Mouse (Mus musculus): ENCODE data around the gene Alb. TPM values are rescaled to one million over a fixed set of nuclear protein-coding genes. Genes with fewer than 3 reads are reported as not detected.
A peak's percentile ranks its signal among the peaks of the same experiment; 100 is the strongest.

Alb gene
- total and polyA plus RNA-seq, 2 experiments from 2014 or later = 0.07 to 0.11 TPM

GRCm38 (mm10) chr5:90467245-90467644 lies 6.5 kb downstream of the Alb start:
- Histone ChIP-seq H3K27ac (ENCODE audit: low read depth, low read length) (no peak overlapping the region), H3K36me3 (ENCODE audit: insufficient read depth, low read length) (no peaks in the 10 kb centered on the region), H3K27me3 (ENCODE audit: insufficient read depth, low read length) (no peaks in the 10 kb centered on the region), H3K4me1 (ENCODE audit: insufficient read depth, low read length) (no peaks in the 10 kb centered on the region), H3K9ac (replicated peaks; ENCODE audit: low read length, poor library complexity, severe bottlenecking) (no peak overlapping the region), H3K4me2 (ENCODE audit: low read depth, low read length, poor library complexity, severe bottlenecking) (no peak overlapping the region), H3K4me3 (ENCODE audit: low read depth, low read length) (no peak overlapping the region), H3K9me3 (ENCODE audit: low read length) (no peaks in the 10 kb centered on the region)
- 15% methylated on average over 6 of the region's 6 CpGs for WGBS
- DNase-seq (ENCODE audit: low spot score) = peak; percentile 27
- TF ChIP-seq CTCF (IDR thresholded peaks at IDR 0.05) = no peak
- no peak for ATAC-seq (ENCODE audit: low FRiP score)

DNA sequence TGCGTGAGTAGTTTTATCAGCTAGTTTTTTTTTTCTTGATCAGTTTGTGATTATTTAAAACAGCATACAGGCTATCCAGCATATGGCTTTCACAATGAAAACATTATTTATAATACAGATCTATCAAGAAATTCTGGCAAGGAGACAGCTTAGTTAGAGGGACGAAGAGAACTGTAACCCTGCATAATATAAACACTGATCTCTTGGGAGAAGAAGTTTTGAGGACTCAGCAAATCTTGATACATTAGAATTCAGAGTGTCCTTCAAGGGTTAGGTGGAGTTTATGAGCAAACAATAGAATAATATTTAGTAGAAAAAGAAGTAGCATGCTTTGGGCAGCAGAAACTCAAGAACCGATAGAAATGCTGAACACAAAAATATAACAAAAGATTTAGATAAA lies 10.1 kb downstream of the Alb start:
- H3K36me3 ChIP-seq (ENCODE audit: insufficient read depth, low read length) = no peaks in the 10 kb centered on the region
- H3K4me3 ChIP-seq (ENCODE audit: low read depth, low read length) = no peak overlapping the region
- H3K4me1 ChIP-seq (ENCODE audit: insufficient read depth, low read length) = no peaks in the 10 kb centered on the region
- no peak overlapping the region for H3K4me2 ChIP-seq (ENCODE audit: low read depth, low read length, poor library complexity, severe bottlenecking)
- DNase-seq (ENCODE audit: low spot score) (no peak), ATAC-seq (ENCODE audit: low FRiP score) (no peak)
- no peak for TF ChIP-seq CTCF (IDR thresholded peaks at IDR 0.05)
- H3K9ac ChIP-seq (replicated peaks; ENCODE audit: low read length, poor library complexity, severe bottlenecking) = no peak overlapping the region
- WGBS = 92% methylated on average over 3 of the region's 3 CpGs
- H3K27me3 ChIP-seq (ENCODE audit: insufficient read depth, low read length) = no peaks in the 10 kb centered on the region
- H3K27ac ChIP-seq (ENCODE audit: low read depth, low read length) = no peak overlapping the region
- H3K9me3 ChIP-seq (ENCODE audit: low read length) = no peaks in the 10 kb centered on the region

DNA sequence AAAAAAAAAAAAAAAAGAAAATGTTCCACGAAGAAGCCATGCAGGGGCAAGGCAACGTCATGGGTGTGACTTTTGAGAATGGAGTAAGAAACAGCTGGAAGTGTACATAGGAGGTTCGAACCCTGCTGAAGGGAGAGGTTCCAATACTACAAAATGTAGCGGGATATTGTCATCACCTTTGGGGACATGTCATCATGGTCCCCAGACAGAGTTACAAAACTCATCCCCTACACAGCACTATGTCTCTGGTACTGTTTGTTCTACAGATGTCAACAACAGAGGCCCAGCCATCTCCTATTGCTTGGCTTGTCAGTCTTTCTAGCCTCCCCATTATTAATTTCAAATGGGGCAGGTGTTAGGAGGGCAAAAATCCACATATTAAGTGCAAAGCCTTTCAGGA lies 13.2 kb downstream of the Alb start:
- Histone ChIP-seq H3K9ac (replicated peaks; ENCODE audit: low read length, poor library complexity, severe bottlenecking) (no peak overlapping the region), H3K4me1 (ENCODE audit: insufficient read depth, low read length) (no peaks in the 10 kb centered on the region), H3K27ac (ENCODE audit: low read depth, low read length) (no peak overlapping the region), H3K27me3 (ENCODE audit: insufficient read depth, low read length) (no peaks in the 10 kb centered on the region), H3K4me2 (ENCODE audit: low read depth, low read length, poor library complexity, severe bottlenecking) (no peak overlapping the region), H3K4me3 (ENCODE audit: low read depth, low read length) (no peak overlapping the region), H3K9me3 (ENCODE audit: low read length) (no peaks in the 10 kb centered on the region), H3K36me3 (ENCODE audit: insufficient read depth, low read length) (no peaks in the 10 kb centered on the region)
- WGBS = 90% methylated on average over 4 of the region's 4 CpGs
- TF ChIP-seq CTCF (IDR thresholded peaks at IDR 0.05) = no peak
- ATAC-seq (ENCODE audit: low FRiP score) (no peak), DNase-seq (ENCODE audit: low spot score) (no peak)

DNA sequence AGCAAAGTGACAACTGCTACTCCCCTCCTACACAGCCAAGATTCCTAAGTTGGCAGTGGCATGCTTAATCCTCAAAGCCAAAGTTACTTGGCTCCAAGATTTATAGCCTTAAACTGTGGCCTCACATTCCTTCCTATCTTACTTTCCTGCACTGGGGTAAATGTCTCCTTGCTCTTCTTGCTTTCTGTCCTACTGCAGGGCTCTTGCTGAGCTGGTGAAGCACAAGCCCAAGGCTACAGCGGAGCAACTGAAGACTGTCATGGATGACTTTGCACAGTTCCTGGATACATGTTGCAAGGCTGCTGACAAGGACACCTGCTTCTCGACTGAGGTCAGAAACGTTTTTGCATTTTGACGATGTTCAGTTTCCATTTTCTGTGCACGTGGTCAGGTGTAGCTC lies 13.7 kb downstream of the Alb start:
- Histone ChIP-seq H3K4me3 (ENCODE audit: low read depth, low read length) (no peak overlapping the region), H3K36me3 (ENCODE audit: insufficient read depth, low read length) (no peaks in the 10 kb centered on the region), H3K4me1 (ENCODE audit: insufficient read depth, low read length) (no peaks in the 10 kb centered on the region), H3K4me2 (ENCODE audit: low read depth, low read length, poor library complexity, severe bottlenecking) (no peak overlapping the region), H3K9ac (replicated peaks; ENCODE audit: low read length, poor library complexity, severe bottlenecking) (no peak overlapping the region), H3K9me3 (ENCODE audit: low read length) (no peaks in the 10 kb centered on the region), H3K27me3 (ENCODE audit: insufficient read depth, low read length) (no peaks in the 10 kb centered on the region), H3K27ac (ENCODE audit: low read depth, low read length) (no peak overlapping the region)
- DNase-seq (ENCODE audit: low spot score) (no peak), ATAC-seq (ENCODE audit: low FRiP score) (no peak)
- WGBS = 89% methylated on average over 5 of the region's 5 CpGs
- TF ChIP-seq CTCF (IDR thresholded peaks at IDR 0.05) = no peak

GRCm38 (mm10) chr5:90476741-90477140 lies 16.0 kb downstream of the Alb start:
- ATAC-seq (ENCODE audit: low FRiP score) = no peak
- Histone ChIP-seq H3K27me3 (ENCODE audit: insufficient read depth, low read length) (no peaks in the 10 kb centered on the region), H3K4me2 (ENCODE audit: low read depth, low read length, poor library complexity, severe bottlenecking) (no peak overlapping the region), H3K9me3 (ENCODE audit: low read length) (no peaks in the 10 kb centered on the region), H3K4me1 (ENCODE audit: insufficient read depth, low read length) (no peaks in the 10 kb centered on the region), H3K9ac (replicated peaks; ENCODE audit: low read length, poor library complexity, severe bottlenecking) (no peak overlapping the region), H3K27ac (ENCODE audit: low read depth, low read length) (no peak overlapping the region), H3K36me3 (ENCODE audit: insufficient read depth, low read length) (no peaks in the 10 kb centered on the region), H3K4me3 (ENCODE audit: low read depth, low read length) (no peak overlapping the region)
- 90% methylated on average over 3 of the region's 3 CpGs for WGBS
- DNase-seq (ENCODE audit: low spot score) = no peak
- no peak for TF ChIP-seq CTCF (IDR thresholded peaks at IDR 0.05)

DNA sequence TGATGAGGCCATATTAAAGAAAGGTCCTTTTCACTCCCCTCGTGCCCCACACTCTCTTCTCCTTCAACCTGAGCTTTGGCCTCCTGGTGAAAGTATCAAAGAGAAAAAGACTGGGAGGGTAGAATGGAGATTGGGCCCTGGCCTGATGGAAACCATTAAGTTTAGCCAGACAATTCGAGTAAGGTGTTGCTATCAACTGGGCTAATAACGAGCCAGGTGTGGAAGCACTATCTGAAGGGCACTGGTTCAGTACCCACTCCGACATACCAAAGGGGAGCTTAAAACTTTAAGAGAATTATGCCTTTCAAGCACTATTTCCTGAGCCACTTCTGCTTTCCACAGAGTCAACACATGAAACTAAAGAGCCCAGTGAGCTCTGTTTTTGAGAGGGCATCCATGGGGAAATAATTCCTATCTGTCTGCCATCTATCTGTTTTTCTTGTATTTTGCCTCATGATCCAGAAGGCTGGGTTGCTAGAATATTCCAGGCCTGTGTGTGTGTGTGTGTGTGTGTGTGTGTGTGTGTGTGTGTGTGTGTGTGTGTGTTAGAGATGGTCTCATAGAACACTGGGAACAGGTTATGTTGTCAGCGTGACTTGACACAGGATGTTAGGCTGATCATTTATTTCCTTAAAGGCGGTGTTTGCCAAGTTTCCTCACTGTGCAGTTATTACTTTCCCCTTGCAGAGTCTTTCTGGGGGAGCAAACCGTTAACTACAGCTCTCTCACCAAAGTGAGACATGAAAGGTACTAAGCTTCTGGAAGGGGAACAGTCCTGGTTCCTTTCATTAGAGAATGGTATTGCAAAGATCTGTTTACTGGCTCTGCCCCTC lies 16.8 kb downstream of the Alb start:
- Histone ChIP-seq H3K27ac (ENCODE audit: low read depth, low read length) (no peak overlapping the region), H3K9me3 (ENCODE audit: low read length) (no peaks in the 10 kb centered on the region), H3K27me3 (ENCODE audit: insufficient read depth, low read length) (no peaks in the 10 kb centered on the region), H3K4me3 (ENCODE audit: low read depth, low read length) (no peak overlapping the region), H3K4me1 (ENCODE audit: insufficient read depth, low read length) (no peaks in the 10 kb centered on the region), H3K9ac (replicated peaks; ENCODE audit: low read length, poor library complexity, severe bottlenecking) (no peak overlapping the region), H3K4me2 (ENCODE audit: low read depth, low read length, poor library complexity, severe bottlenecking) (no peak overlapping the region), H3K36me3 (ENCODE audit: insufficient read depth, low read length) (no peaks in the 10 kb centered on the region)
- no peak for ATAC-seq (ENCODE audit: low FRiP score)
- TF ChIP-seq CTCF (IDR thresholded peaks at IDR 0.05) = no peak
- no peak for DNase-seq (ENCODE audit: low spot score)
- WGBS = 84% methylated on average over 7 of the region's 7 CpGs

Measured in midbrain, postnatal 0 days (tissue).